In the genomic region with DNA sequence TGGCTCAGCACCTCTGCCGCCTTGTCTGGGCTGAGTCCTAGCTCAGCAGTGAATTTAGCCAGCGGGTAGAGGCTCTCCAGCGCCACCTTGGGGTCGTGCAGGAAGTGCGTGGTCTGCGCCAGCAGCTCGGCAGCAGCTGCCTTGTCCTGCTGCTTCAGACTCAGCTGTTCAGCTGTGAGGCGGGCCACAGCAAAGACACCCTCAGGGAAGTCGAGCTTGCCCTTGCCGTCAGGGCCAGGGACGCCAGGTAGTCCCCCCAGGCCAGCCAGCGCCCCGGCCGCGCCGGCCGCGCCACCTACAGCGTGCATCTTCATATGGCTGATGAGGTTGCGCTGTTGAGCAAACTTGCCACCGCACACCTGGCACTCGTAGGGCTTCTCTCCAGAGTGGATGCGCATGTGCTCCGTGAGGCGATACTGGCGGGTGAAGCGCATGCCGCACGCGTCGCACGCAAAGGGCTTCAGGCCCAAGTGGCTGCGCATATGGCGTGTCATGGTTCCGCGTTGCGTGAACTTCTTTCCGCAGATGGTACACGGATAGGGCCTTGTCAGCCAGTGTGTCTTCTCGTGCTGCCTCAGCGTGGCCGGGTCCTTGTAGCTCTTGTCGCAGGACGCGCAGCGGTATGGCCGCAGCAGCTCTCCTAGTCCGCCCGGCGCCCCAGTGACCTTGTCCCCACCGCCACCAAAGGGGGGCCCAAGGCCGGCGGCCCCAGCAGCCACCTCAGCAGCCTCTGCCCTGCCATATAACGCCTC, we compare ENCODE assay signal across 8 mouse cellular contexts. TPM values are rescaled to one million over a fixed set of nuclear protein-coding genes. Genes with fewer than 3 reads are reported as not detected.
A peak's percentile ranks its signal among the peaks of the same experiment; 100 is the strongest.
DNase-seq lines count a peak whose midpoint lies in the region; ATAC-seq and TF ChIP-seq lines count a peak whose summit lies in the region.

No protein-coding gene starts in this region.

- peak overlapping the region; percentile 80 for H3K4me2 ChIP-seq in hindbrain, postnatal 0 days (ENCODE audit: low read depth, low read length)

- no peak overlapping the region for H3K27ac ChIP-seq in hindbrain, postnatal 0 days

- no peak overlapping the region for H3K9ac ChIP-seq in hindbrain, postnatal 0 days (replicated peaks; ENCODE audit: low read length)

- H3K4me3 ChIP-seq in hindbrain, postnatal 0 days (ENCODE audit: low read length), result peak overlapping the region; percentile 45

- peak; percentile 81 for DNase-seq in T-cell, adult 2 months (ENCODE audit: low spot score)
- peak; percentile 56 to 65 for DNase-seq in cerebellum, postnatal 36 days
- peak; percentile 84 for DNase-seq in gastrocnemius, postnatal 14 days
- DNase-seq in hindbrain, postnatal 0 days (ENCODE audit: low spot score), result peak; percentile 68
- DNase-seq in left cerebral cortex, postnatal 25 days (ENCODE audit: low spot score in 2 of 2), result peak; percentile 82 to 83
- DNase-seq in spleen, adult 12 weeks (ENCODE audit: low spot score), result peak; percentile 68
- no peak for DNase-seq in adipocyte (ENCODE audit: low spot score)

- WGBS in hindbrain, postnatal 0 days, result 6% methylated on average over 53 of the region's 54 CpGs

- peaks cover 49% of the 10 kb centered on the region for H3K27me3 ChIP-seq in hindbrain, postnatal 0 days (ENCODE audit: insufficient read depth, low read length)

- peak; percentile 73 for TF ChIP-seq CTCF in hindbrain, postnatal 0 days (IDR thresholded peaks at IDR 0.05; ENCODE audit: low read depth)

- peaks cover 7% of the 10 kb centered on the region; the same call in 1 of the 2 replicates for H3K36me3 ChIP-seq in hindbrain, postnatal 0 days (ENCODE audit: insufficient read depth, low read length)

- intact Hi-C loops in gastrocnemius, postnatal 14 days (cut with DNase I; ENCODE audit: low total_unique reads), result loop anchor here (2.0 kb wide), 1 partner anchor 185 kb away; no protein-coding TSS in a partner anchor
- intact Hi-C loops in left cerebral cortex, postnatal 25 days (cut with DNase I), result loop anchor here (1.0 kb wide), 1 partner anchor 184 kb away; no protein-coding TSS in a partner anchor

- ATAC-seq in hindbrain, postnatal 0 days, result no peak
- peak; percentile 68 for ATAC-seq in megakaryocyte progenitor cell, adult 5-6 weeks (replicated peaks; ENCODE audit: poor library complexity)

- no peaks in the 10 kb centered on the region for H3K9me3 ChIP-seq in hindbrain, postnatal 0 days (ENCODE audit: low read length)

- H3K4me1 ChIP-seq in hindbrain, postnatal 0 days (ENCODE audit: insufficient read depth, low read length), result peaks cover 13% of the 10 kb centered on the region; the same call in 1 of the 2 replicates

RNA-seq across cellular contexts. Expression of a gene that starts 3.7 kb away (rescaled TPM):
- total RNA-seq in gastrocnemius, postnatal 14 days (2021), result 10 to 100 TPM; 12.3 to 18.9 TPM
- 8.5 and 12.9 TPM in 2 replicates for total RNA-seq in hindbrain, postnatal 0 days (2014; rRNA removed)
- polyA plus RNA-seq in hindbrain, postnatal 0 days (2015; fragmentation: Nextera tagmentation; extraction: Ambion mirVana), result 1.7 TPM in 2 replicates
- 1 to 10 TPM; 3.3 to 3.5 TPM for total RNA-seq in left cerebral cortex, postnatal 25 days (2021)
- total RNA-seq in megakaryocyte progenitor cell, adult 5-6 weeks (2015), result 0.02 TPM in 1 of 2 replicates, not detected in the other
- not detected in 2 replicates for total RNA-seq in megakaryocyte progenitor cell, adult 5-6 weeks (2017)

RNA-seq across cellular contexts. Expression of a gene that starts 13.0 kb away (rescaled TPM):
- total RNA-seq in gastrocnemius, postnatal 14 days (2021), result 1 to 10 TPM; 3.6 to 4.1 TPM
- total RNA-seq in hindbrain, postnatal 0 days (2014; rRNA removed), result 11.0 and 17.6 TPM in 2 replicates
- 11.7 and 15.7 TPM in 2 replicates for polyA plus RNA-seq in hindbrain, postnatal 0 days (2015; fragmentation: Nextera tagmentation; extraction: Ambion mirVana)
- 10 to 100 TPM; 12.4 to 13.9 TPM for total RNA-seq in left cerebral cortex, postnatal 25 days (2021)
- 20.8 and 26.3 TPM in 2 replicates for total RNA-seq in megakaryocyte progenitor cell, adult 5-6 weeks (2015)
- 14.5 and 16.5 TPM in 2 replicates for total RNA-seq in megakaryocyte progenitor cell, adult 5-6 weeks (2017)

RNA-seq across cellular contexts. Expression of a gene that starts 25.4 kb away (rescaled TPM):
- 1 to 10 TPM; 6.6 to 6.9 TPM for total RNA-seq in gastrocnemius, postnatal 14 days (2021)
- total RNA-seq in hindbrain, postnatal 0 days (2014; rRNA removed), result 31.3 and 39.2 TPM in 2 replicates
- polyA plus RNA-seq in hindbrain, postnatal 0 days (2015; fragmentation: Nextera tagmentation; extraction: Ambion mirVana), result 13.5 and 13.6 TPM in 2 replicates
- 10 to 100 TPM; 26.9 to 27.2 TPM for total RNA-seq in left cerebral cortex, postnatal 25 days (2021)
- 3.3 and 7.4 TPM in 2 replicates for total RNA-seq in megakaryocyte progenitor cell, adult 5-6 weeks (2015)
- total RNA-seq in megakaryocyte progenitor cell, adult 5-6 weeks (2017), result 9.2 and 9.5 TPM in 2 replicates

RNA-seq across cellular contexts. Expression of a gene that starts 28.0 kb away (rescaled TPM):
- 1 to 10 TPM; 2.1 to 3.0 TPM for total RNA-seq in gastrocnemius, postnatal 14 days (2021)
- 13.0 and 13.4 TPM in 2 replicates for total RNA-seq in hindbrain, postnatal 0 days (2014; rRNA removed)
- 9.9 and 10.7 TPM in 2 replicates for polyA plus RNA-seq in hindbrain, postnatal 0 days (2015; fragmentation: Nextera tagmentation; extraction: Ambion mirVana)
- total RNA-seq in left cerebral cortex, postnatal 25 days (2021), result 10 to 100 TPM; 76.5 to 90.2 TPM
- 0.49 and 1.1 TPM in 2 replicates for total RNA-seq in megakaryocyte progenitor cell, adult 5-6 weeks (2015)
- 0.20 and 0.42 TPM in 2 replicates for total RNA-seq in megakaryocyte progenitor cell, adult 5-6 weeks (2017)
